Mouse (Mus musculus): ENCODE results near the gene Prdm1. TPM values are rescaled to one million over a fixed set of nuclear protein-coding genes. Genes with fewer than 3 reads are reported as not detected.
A peak's percentile ranks its signal among the peaks of the same experiment; 100 is the strongest.

The Prdm1 gene
- total RNA-seq (2021), result 1 to 10 TPM; 1.9 to 2.0 TPM

GRCm38 (mm10) chr10:44528291-44529082, at the start of gene Prdm1:
Prdm1 (minus strand) TSS chr10:44528501.
- intact Hi-C loops (cut with DNase I), result loop anchor here (5.0 kb wide), 1 partner anchor 66 kb away; no protein-coding TSS in a partner anchor
- DNase-seq (ENCODE audit: extremely low spot score in 1 of 2, low spot score in 2 of 2), result no peak

GRCm38 (mm10) chr10:44565971-44566370, 37.7 kb upstream of the Prdm1 start:
- DNase-seq (ENCODE audit: extremely low spot score in 1 of 2, low spot score in 2 of 2), result no peak
- intact Hi-C loops (cut with DNase I), result no loop called here

- intact Hi-C loops (cut with DNase I), result no loop called here
- DNase-seq (ENCODE audit: extremely low spot score in 1 of 2, low spot score in 2 of 2), result no peak
Observed at GRCm38 (mm10) chr10:44565109-44565508, 36.8 kb upstream of the Prdm1 start.

GRCm38 (mm10) chr10:44556845-44557244, 28.5 kb upstream of the Prdm1 start:
- intact Hi-C loops (cut with DNase I), result no loop called here

GRCm38 (mm10) chr10:44555317-44555716, 27.0 kb upstream of the Prdm1 start:
- intact Hi-C loops (cut with DNase I), result no loop called here
- DNase-seq (ENCODE audit: extremely low spot score in 1 of 2, low spot score in 2 of 2), result no peak

More at GRCm38 (mm10) chr10:44556845-44557244, 28.5 kb upstream of the Prdm1 start:
- no peak for DNase-seq (ENCODE audit: extremely low spot score in 1 of 2, low spot score in 2 of 2)

- intact Hi-C loops (cut with DNase I), result no loop called here
Observed at GRCm38 (mm10) chr10:44553648-44554047, 25.3 kb upstream of the Prdm1 start.

GRCm38 (mm10) chr10:44539033-44539578, 10.8 kb upstream of the Prdm1 start:
- DNase-seq (ENCODE audit: extremely low spot score in 1 of 2, low spot score in 2 of 2), result no peak
- intact Hi-C loops (cut with DNase I), result no loop called here

More at GRCm38 (mm10) chr10:44553648-44554047, 25.3 kb upstream of the Prdm1 start:
- no peak for DNase-seq (ENCODE audit: extremely low spot score in 1 of 2, low spot score in 2 of 2)

- DNase-seq (ENCODE audit: extremely low spot score in 1 of 2, low spot score in 2 of 2), result no peak
- intact Hi-C loops (cut with DNase I), result no loop called here
Observed at GRCm38 (mm10) chr10:44538137-44538536, 9.8 kb upstream of the Prdm1 start.

GRCm38 (mm10) chr10:44530067-44530360, 1.7 kb upstream of the Prdm1 start:
- intact Hi-C loops (cut with DNase I), result no loop called here
- DNase-seq (ENCODE audit: extremely low spot score in 1 of 2, low spot score in 2 of 2), result no peak

- DNase-seq (ENCODE audit: extremely low spot score in 1 of 2, low spot score in 2 of 2), result peak; percentile 23 to 91
- intact Hi-C loops (cut with DNase I), result loop anchor here (5.0 kb wide), 1 partner anchor 67 kb away; no protein-coding TSS in a partner anchor
Observed at GRCm38 (mm10) chr10:44529218-44530066, 1.1 kb upstream of the Prdm1 start.

- intact Hi-C loops (cut with DNase I), result loop anchor here (5.0 kb wide), 1 partner anchor 65 kb away; no protein-coding TSS in a partner anchor
- no peak for DNase-seq (ENCODE audit: extremely low spot score in 1 of 2, low spot score in 2 of 2)
Observed at GRCm38 (mm10) chr10:44527651-44528050, 650 bp downstream of the Prdm1 start.

GRCm38 (mm10) chr10:44526751-44527591, 1.3 kb downstream of the Prdm1 start:
- DNase-seq (ENCODE audit: extremely low spot score in 1 of 2, low spot score in 2 of 2), result peak in 1 of 2 experiments; percentile 42
- intact Hi-C loops (cut with DNase I), result loop anchor here (5.0 kb wide), 1 partner anchor 65 kb away; no protein-coding TSS in a partner anchor

GRCm38 (mm10) chr10:44520189-44520588, 8.1 kb downstream of the Prdm1 start:
- intact Hi-C loops (cut with DNase I), result no loop called here
- no peak for DNase-seq (ENCODE audit: extremely low spot score in 1 of 2, low spot score in 2 of 2)

GRCm38 (mm10) chr10:44518631-44519030, 9.7 kb downstream of the Prdm1 start:
- intact Hi-C loops (cut with DNase I), result no loop called here
- no peak for DNase-seq (ENCODE audit: extremely low spot score in 1 of 2, low spot score in 2 of 2)

GRCm38 (mm10) chr10:44513108-44513507, 15.2 kb downstream of the Prdm1 start:
- intact Hi-C loops (cut with DNase I), result no loop called here
- DNase-seq (ENCODE audit: extremely low spot score in 1 of 2, low spot score in 2 of 2), result no peak

GRCm38 (mm10) chr10:44511029-44511428, 17.3 kb downstream of the Prdm1 start:
- intact Hi-C loops (cut with DNase I), result no loop called here
- DNase-seq (ENCODE audit: extremely low spot score in 1 of 2, low spot score in 2 of 2), result no peak

GRCm38 (mm10) chr10:44508649-44509048, 19.7 kb downstream of the Prdm1 start:
- no peak for DNase-seq (ENCODE audit: extremely low spot score in 1 of 2, low spot score in 2 of 2)
- intact Hi-C loops (cut with DNase I), result no loop called here

GRCm38 (mm10) chr10:44507984-44508383, 20.3 kb downstream of the Prdm1 start:
- DNase-seq (ENCODE audit: extremely low spot score in 1 of 2, low spot score in 2 of 2), result no peak
- intact Hi-C loops (cut with DNase I), result no loop called here

- intact Hi-C loops (cut with DNase I), result no loop called here
- peak in 1 of 2 experiments; percentile 60 for DNase-seq (ENCODE audit: extremely low spot score in 1 of 2, low spot score in 2 of 2)
Observed at GRCm38 (mm10) chr10:44502891-44503290, 25.4 kb downstream of the Prdm1 start.

Measured in left cerebral cortex, postnatal 10 days (tissue).